In genomic region chr2:69821711-69822110, GRCm38 (mm10) we compare ENCODE assay signal across 8 mouse cellular contexts. TPM values are rescaled to one million over a fixed set of nuclear protein-coding genes. Genes with fewer than 3 reads are reported as not detected.
DNase-seq lines count a peak whose midpoint lies in the region; ATAC-seq and TF ChIP-seq lines count a peak whose summit lies in the region.

Gene Klhl23, plus strand, starts transcription at chr2:69821944.

- H3K4me3 ChIP-seq in forebrain, embryonic 15.5 days = peak within 1 kb of the TSS; percentile 70
- peak within 1 kb of the TSS; percentile 94 for H3K4me3 ChIP-seq in hindbrain, embryonic 12.5 days
- peak within 1 kb of the TSS; percentile 75 to 89 for H3K4me3 ChIP-seq in liver, embryonic 14.5 days (ENCODE audit: insufficient read depth in 1 of 2, low read depth in 2 of 2, low read length in 2 of 2)
- peak within 1 kb of the TSS; percentile 93 for H3K4me3 ChIP-seq in neural tube, embryonic 12.5 days

- no peak for DNase-seq in gastrocnemius, postnatal 10 days
- DNase-seq in gastrocnemius, adult 8-10 months (ENCODE audit: low spot score in 2 of 2) = no peak
- DNase-seq in adrenal gland, postnatal 10 days = peak; percentile 24
- DNase-seq in liver, embryonic 14.5 days (ENCODE audit: low read depth in 3 of 3, low spot score in 3 of 3) = no peak
- DNase-seq in cerebellum, adult 8-10 months = no peak

- no peak for ATAC-seq in forebrain, embryonic 15.5 days (replicated peaks)
- no peak for ATAC-seq in hindbrain, embryonic 12.5 days (ENCODE audit: low FRiP score)
- ATAC-seq in liver, embryonic 14.5 days (ENCODE audit: insufficient read depth) = peak; percentile 41; the same call in 1 of the 2 replicates
- ATAC-seq in neural tube, embryonic 12.5 days (ENCODE audit: low FRiP score, low read depth) = no peak

- TF ChIP-seq CTCF in liver, embryonic 14.5 days (IDR thresholded peaks at IDR 0.05; ENCODE audit: low read depth) = no peak

- H3K9ac ChIP-seq in forebrain, embryonic 15.5 days (replicated peaks) = peak within 1 kb of the TSS; percentile 81
- H3K9ac ChIP-seq in hindbrain, embryonic 12.5 days = peak within 1 kb of the TSS; percentile 97
- peak within 1 kb of the TSS; percentile 83 for H3K9ac ChIP-seq in liver, embryonic 14.5 days (replicated peaks)
- H3K9ac ChIP-seq in neural tube, embryonic 12.5 days = peak within 1 kb of the TSS; percentile 91

- H3K9me3 ChIP-seq in forebrain, embryonic 15.5 days = no peaks in the 10 kb centered on the region
- H3K9me3 ChIP-seq in hindbrain, embryonic 12.5 days (replicated peaks) = no peaks in the 10 kb centered on the region
- no peaks in the 10 kb centered on the region for H3K9me3 ChIP-seq in liver, embryonic 14.5 days (ENCODE audit: control insufficient read depth, low read length)
- no peaks in the 10 kb centered on the region for H3K9me3 ChIP-seq in neural tube, embryonic 12.5 days

- H3K36me3 ChIP-seq in forebrain, embryonic 15.5 days = no peaks in the 10 kb centered on the region
- H3K36me3 ChIP-seq in hindbrain, embryonic 12.5 days = peaks cover 6% of the 10 kb centered on the region; the same call in 1 of the 2 replicates
- peaks cover 13% of the 10 kb centered on the region for H3K36me3 ChIP-seq in liver, embryonic 14.5 days (replicated peaks; ENCODE audit: control insufficient read depth, insufficient read depth, low read depth)
- no peaks in the 10 kb centered on the region for H3K36me3 ChIP-seq in neural tube, embryonic 12.5 days

- peak within 1 kb of the TSS; percentile 61 for H3K4me2 ChIP-seq in forebrain, embryonic 15.5 days (replicated peaks)
- peak within 1 kb of the TSS; percentile 81 for H3K4me2 ChIP-seq in hindbrain, embryonic 12.5 days (replicated peaks)
- H3K4me2 ChIP-seq in liver, embryonic 14.5 days (ENCODE audit: low read depth) = peak within 1 kb of the TSS; percentile 76
- peak within 1 kb of the TSS; percentile 83 for H3K4me2 ChIP-seq in neural tube, embryonic 12.5 days (replicated peaks)

- no peaks in the 10 kb centered on the region for H3K27me3 ChIP-seq in forebrain, embryonic 15.5 days
- no peaks in the 10 kb centered on the region for H3K27me3 ChIP-seq in hindbrain, embryonic 12.5 days
- no peaks in the 10 kb centered on the region for H3K27me3 ChIP-seq in liver, embryonic 14.5 days (ENCODE audit: control insufficient read depth, insufficient read depth, low read length)
- no peaks in the 10 kb centered on the region for H3K27me3 ChIP-seq in neural tube, embryonic 12.5 days (replicated peaks)

- H3K4me1 ChIP-seq in forebrain, embryonic 15.5 days = peaks cover 36% of the 10 kb centered on the region
- peaks cover 27% of the 10 kb centered on the region for H3K4me1 ChIP-seq in hindbrain, embryonic 12.5 days
- peaks cover 23 to 40% of the 10 kb centered on the region in 2 experiments for H3K4me1 ChIP-seq in liver, embryonic 14.5 days (replicated peaks; ENCODE audit: control insufficient read depth in 2 of 2, insufficient read depth in 2 of 2, low read length in 1 of 2)
- peaks cover 12% of the 10 kb centered on the region; the same call in 1 of the 2 replicates for H3K4me1 ChIP-seq in neural tube, embryonic 12.5 days

- peak; percentile 12; the same call in 1 of the 2 replicates for TF ChIP-seq EP300 in liver, embryonic 14.5 days (IDR thresholded peaks at IDR 0.05; ENCODE audit: low read depth)

- 23% methylated on average over 8 of the region's 8 CpGs for WGBS in forebrain, embryonic 15.5 days
- 28% methylated on average over 8 of the region's 8 CpGs for WGBS in hindbrain, embryonic 12.5 days
- 3% methylated on average over 8 of the region's 8 CpGs for WGBS in liver, embryonic 14.5 days (ENCODE audit: insufficient replicate concordance)
- 30% methylated on average over 8 of the region's 8 CpGs for WGBS in neural tube, embryonic 12.5 days

- peak within 1 kb of the TSS; percentile 93 for H3K27ac ChIP-seq in forebrain, embryonic 15.5 days (replicated peaks)
- H3K27ac ChIP-seq in hindbrain, embryonic 12.5 days = peak within 1 kb of the TSS; percentile 94
- H3K27ac ChIP-seq in liver, embryonic 14.5 days = peak within 1 kb of the TSS; percentile 67
- peak within 1 kb of the TSS; percentile 79 for H3K27ac ChIP-seq in neural tube, embryonic 12.5 days

RNA-seq across cellular contexts. Expression of gene Klhl23, which starts in this region (rescaled TPM):
- total RNA-seq in gastrocnemius, postnatal 10 days (2021) = 10 to 100 TPM; 19.8 to 20.9 TPM
- total RNA-seq in gastrocnemius, adult 8-10 months (2022) = 10 to 100 TPM in 2 of 4 experiments, 1 to 10 TPM in 2; 6.8 to 14.0 (median 10.0) TPM
- total RNA-seq in adrenal gland, postnatal 10 days (2021) = 10 to 100 TPM; 10.1 to 15.3 TPM
- 64.5 TPM in 2 replicates for polyA plus RNA-seq in forebrain, embryonic 15.5 days (2015; fragmentation: Nextera tagmentation; extraction: Ambion mirVana)
- 45.1 and 46.4 TPM in 2 replicates for polyA plus RNA-seq in hindbrain, embryonic 12.5 days (2016; fragmentation: Nextera tagmentation; extraction: Ambion mirVana)
- 8.0 and 12.0 TPM in 2 replicates for polyA plus RNA-seq in liver, embryonic 14.5 days (2012; rRNA removed)
- polyA plus RNA-seq in liver, embryonic 14.5 days (2014; fragmentation: Nextera tagmentation; extraction: Ambion mirVana) = 15.7 and 15.9 TPM in 2 replicates
- polyA plus RNA-seq in neural tube, embryonic 12.5 days (2016; fragmentation: Nextera tagmentation; extraction: Ambion mirVana) = 46.4 and 50.9 TPM in 2 replicates
